Mouse (Mus musculus) C2C12 (cell line): ENCODE data around the gene Pcna.

Experiments used
- CTCF ChIP-seq: IDR thresholded peaks from one replicate; pipeline ENCODE4 v1.5.1; 2011; ENCODE audit not compliant: control insufficient read depth, insufficient read depth, insufficient read length
- MAX ChIP-seq: IDR thresholded peaks from one replicate; pipeline ENCODE4 v1.6.1; 2011; ENCODE audit warnings: mild to moderate bottlenecking, control low read depth
- USF1 ChIP-seq: IDR thresholded peaks from one replicate; pipeline ENCODE4 v1.6.1; 2011; ENCODE audit warnings: low read depth, mild to moderate bottlenecking, control low read depth, moderate library complexity

- no peak for TF ChIP-seq CTCF
- TF ChIP-seq USF1, result no peak
- TF ChIP-seq MAX, result no peak
Observed at GRCm38 (mm10) chr2:132280518-132281120, 27.5 kb upstream of the Pcna start.
